Mouse (Mus musculus) layer of hippocampus, postnatal 25 days (tissue): ENCODE results near the gene Pik3r6. TPM values are rescaled to one million over a fixed set of nuclear protein-coding genes. Genes with fewer than 3 reads are reported as not detected.

Experiments
- DNase-seq, 2 experiments: peaks; one replicate each; pipeline ENCODE4 v3.0.0; 2022; ENCODE audit warnings: mixed read lengths in 2 of 2, low spot score in 1 of 2; ENCODE audit errors: extremely low spot score in 1 of 2
- total RNA-seq, 2 experiments: library from RNA; stranded (reverse); gene quantifications; 2 replicates each; pipeline ENCODE4 v1.2.3; 2021

Pik3r6 gene
- total RNA-seq, 2 experiments from 2014 or later, result 1.6 to 2.0 TPM

- no peak for DNase-seq
Observed at GRCm38 (mm10) chr11:68486093-68486492, 16.7 kb upstream of the Pik3r6 start.

GRCm38 (mm10) chr11:68487720-68488119 lies 15.1 kb upstream of the Pik3r6 start:
- no peak for DNase-seq

GRCm38 (mm10) chr11:68488256-68488824 lies 14.5 kb upstream of the Pik3r6 start:
- no peak for DNase-seq

- DNase-seq, result no peak
Observed at GRCm38 (mm10) chr11:68489236-68489635, 13.6 kb upstream of the Pik3r6 start.

GRCm38 (mm10) chr11:68492592-68492991 lies 10.2 kb upstream of the Pik3r6 start:
- no peak for DNase-seq

- no peak for DNase-seq
Observed at GRCm38 (mm10) chr11:68493760-68494159, 9.1 kb upstream of the Pik3r6 start.

- no peak for DNase-seq
Observed at GRCm38 (mm10) chr11:68497081-68497480, 5.7 kb upstream of the Pik3r6 start.

GRCm38 (mm10) chr11:68498517-68498916 lies 4.3 kb upstream of the Pik3r6 start:
- DNase-seq, result no peak

GRCm38 (mm10) chr11:68498999-68499699 lies 3.7 kb upstream of the Pik3r6 start:
- DNase-seq, result no peak

GRCm38 (mm10) chr11:68500949-68501350 lies 1.9 kb upstream of the Pik3r6 start:
- no peak for DNase-seq

- no peak for DNase-seq
Observed at GRCm38 (mm10) chr11:68502408-68502807, 411 bp upstream of the Pik3r6 start.

GRCm38 (mm10) chr11:68504913-68505312 lies 2.1 kb downstream of the Pik3r6 start:
- DNase-seq, result no peak

GRCm38 (mm10) chr11:68507246-68507645 lies 4.4 kb downstream of the Pik3r6 start:
- no peak for DNase-seq

GRCm38 (mm10) chr11:68508619-68509018 lies 5.8 kb downstream of the Pik3r6 start:
- DNase-seq, result no peak

- DNase-seq, result no peak
Observed at GRCm38 (mm10) chr11:68509194-68509593, 6.4 kb downstream of the Pik3r6 start.

- DNase-seq, result no peak
Observed at GRCm38 (mm10) chr11:68513969-68514368, 11.2 kb downstream of the Pik3r6 start.

GRCm38 (mm10) chr11:68519362-68519761 lies 16.5 kb downstream of the Pik3r6 start:
- no peak for DNase-seq

GRCm38 (mm10) chr11:68519815-68520214 lies 17.0 kb downstream of the Pik3r6 start:
- DNase-seq, result no peak

GRCm38 (mm10) chr11:68520439-68520838 lies 17.6 kb downstream of the Pik3r6 start:
- DNase-seq, result no peak

GRCm38 (mm10) chr11:68521352-68521751 lies 18.5 kb downstream of the Pik3r6 start:
- DNase-seq, result no peak

- no peak for DNase-seq
Observed at GRCm38 (mm10) chr11:68526441-68526840, 23.6 kb downstream of the Pik3r6 start.
